Mouse (Mus musculus) gastrocnemius, postnatal 25 days (tissue): ENCODE results near the gene Phyhipl. TPM values are rescaled to one million over a fixed set of nuclear protein-coding genes. Genes with fewer than 3 reads are reported as not detected.

Experiments used
- DNase-seq: peaks from one replicate; pipeline ENCODE4 v3.0.0; 2022
- long read RNA-seq, 2 experiments: library from polyadenylated mRNA; stranded (forward); transcript quantifications; one replicate each; pipeline ENCODE4 v2.0.0; 2021
- total RNA-seq, 2 experiments: library from RNA; stranded (reverse); gene quantifications; 1 replicate in 1 of 2; 2 replicates in 1 of 2; pipeline ENCODE4 v1.2.3; 2021

Gene Phyhipl
- total RNA-seq: under 1 TPM in 1 of 2 experiments, not detected in 1; 0.08 TPM
- long read RNA-seq, experiment 1: 0 reads
- long read RNA-seq, experiment 2, partial matches to known transcripts: 0 of 1 reads
- long read RNA-seq, experiment 2, other reads (novel, unspliced or antisense): 0 of 1 reads

DNA sequence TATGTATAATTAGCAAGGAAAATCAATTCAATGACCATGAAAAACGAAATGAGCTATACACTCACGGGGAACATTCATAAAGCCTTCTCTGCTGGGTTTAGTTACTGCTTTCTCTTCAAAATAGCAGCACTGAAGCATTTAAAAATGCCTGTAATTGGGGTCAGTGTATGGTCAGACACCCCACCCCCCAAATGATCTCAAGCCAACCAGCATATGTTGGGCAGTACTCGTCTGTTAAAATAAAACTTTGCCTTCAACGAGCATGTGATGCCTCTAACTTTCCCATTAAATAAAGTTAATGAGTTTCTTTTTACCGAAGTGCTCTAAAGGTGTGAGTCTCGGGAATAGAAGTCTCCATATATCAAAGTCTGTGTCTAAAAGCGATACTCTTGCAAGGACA, at the start of gene Phyhipl:
Phyhipl (minus strand) TSS at position 138 of the 400 bp plus-strand sequence.
- no peak for DNase-seq

DNA sequence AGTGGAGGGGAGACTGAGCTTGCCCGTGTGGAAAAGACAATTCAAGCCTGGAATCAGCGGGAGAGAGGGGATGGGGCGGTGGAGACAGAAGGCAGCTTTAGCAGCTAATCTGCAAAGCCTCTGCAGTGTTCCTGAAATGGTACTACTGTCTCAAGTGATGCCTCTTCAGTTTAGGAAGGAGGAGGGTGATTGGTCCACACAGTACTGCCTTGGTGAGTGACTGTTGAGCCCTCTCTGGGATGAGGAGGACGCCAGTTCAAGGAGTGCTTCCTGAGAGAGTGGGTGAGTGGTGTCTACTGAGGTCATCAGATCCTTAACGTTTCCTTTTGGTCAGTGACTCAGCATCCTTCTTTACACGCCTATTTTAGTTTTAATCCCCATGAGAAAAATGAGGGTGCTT, 47.4 kb upstream of the Phyhipl start:
- no peak for DNase-seq

DNA sequence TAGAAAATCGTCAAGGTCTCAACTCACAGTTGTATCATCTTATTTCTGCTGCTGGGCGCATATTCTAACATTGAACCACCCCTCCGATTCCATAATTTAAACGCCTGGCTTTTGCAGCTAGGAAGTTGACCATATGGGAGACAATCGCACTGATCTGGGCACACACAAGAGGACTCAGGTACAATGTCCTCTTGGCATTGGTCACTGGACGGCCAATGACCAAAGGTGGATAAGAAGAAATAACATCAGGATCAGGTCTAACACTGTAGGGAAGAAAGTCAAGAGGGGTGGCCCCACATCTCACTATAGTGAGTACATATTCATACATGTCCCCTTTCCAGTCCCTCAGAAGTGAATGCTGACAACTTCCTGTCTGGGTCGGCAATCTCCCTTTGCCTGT, 43.8 kb upstream of the Phyhipl start:
- DNase-seq: no peak

DNA sequence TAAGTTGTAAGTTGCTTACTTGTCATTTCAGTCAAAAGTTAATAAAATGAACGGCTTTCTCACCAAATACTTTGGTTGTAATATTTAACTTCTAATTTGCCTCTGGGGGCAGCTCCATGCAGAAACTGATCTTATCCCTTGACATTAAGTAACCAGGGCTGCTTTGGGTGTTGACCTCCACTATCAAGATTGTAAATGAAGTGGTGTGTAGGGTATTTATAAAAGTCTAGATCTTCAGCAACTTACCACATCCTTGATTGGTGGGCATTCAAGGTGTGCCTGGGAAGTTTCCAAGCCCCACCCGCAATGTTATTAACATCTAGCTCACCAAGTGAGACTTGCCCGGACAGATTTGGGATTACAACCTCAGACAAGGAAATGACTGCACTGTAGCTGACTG, 42.2 kb upstream of the Phyhipl start:
- no peak for DNase-seq

GRCm38 (mm10) chr10:70696748-70697585, 41.2 kb upstream of the Phyhipl start:
- DNase-seq: no peak

DNA sequence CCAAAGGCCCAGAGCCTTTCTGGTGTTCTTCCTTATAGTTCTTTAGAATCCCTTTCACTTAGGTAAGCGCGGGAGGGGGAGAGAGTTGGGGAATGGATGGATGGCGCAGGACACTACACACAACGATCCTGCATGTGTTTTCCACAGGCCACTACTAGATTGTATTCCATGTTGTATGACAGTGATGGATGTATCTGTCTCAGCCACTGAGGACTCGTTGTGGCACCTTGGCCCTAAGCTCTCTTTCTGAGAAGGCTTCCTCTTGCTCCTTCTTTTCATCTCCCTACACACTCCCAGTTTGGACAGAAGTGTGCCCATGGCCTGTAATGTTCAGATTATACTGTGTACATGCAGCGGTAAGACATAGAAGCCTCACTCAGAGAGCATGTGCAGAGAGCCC, 33.6 kb upstream of the Phyhipl start:
- no peak for DNase-seq

GRCm38 (mm10) chr10:70688881-70689280, 33.1 kb upstream of the Phyhipl start:
- DNase-seq: no peak

DNA sequence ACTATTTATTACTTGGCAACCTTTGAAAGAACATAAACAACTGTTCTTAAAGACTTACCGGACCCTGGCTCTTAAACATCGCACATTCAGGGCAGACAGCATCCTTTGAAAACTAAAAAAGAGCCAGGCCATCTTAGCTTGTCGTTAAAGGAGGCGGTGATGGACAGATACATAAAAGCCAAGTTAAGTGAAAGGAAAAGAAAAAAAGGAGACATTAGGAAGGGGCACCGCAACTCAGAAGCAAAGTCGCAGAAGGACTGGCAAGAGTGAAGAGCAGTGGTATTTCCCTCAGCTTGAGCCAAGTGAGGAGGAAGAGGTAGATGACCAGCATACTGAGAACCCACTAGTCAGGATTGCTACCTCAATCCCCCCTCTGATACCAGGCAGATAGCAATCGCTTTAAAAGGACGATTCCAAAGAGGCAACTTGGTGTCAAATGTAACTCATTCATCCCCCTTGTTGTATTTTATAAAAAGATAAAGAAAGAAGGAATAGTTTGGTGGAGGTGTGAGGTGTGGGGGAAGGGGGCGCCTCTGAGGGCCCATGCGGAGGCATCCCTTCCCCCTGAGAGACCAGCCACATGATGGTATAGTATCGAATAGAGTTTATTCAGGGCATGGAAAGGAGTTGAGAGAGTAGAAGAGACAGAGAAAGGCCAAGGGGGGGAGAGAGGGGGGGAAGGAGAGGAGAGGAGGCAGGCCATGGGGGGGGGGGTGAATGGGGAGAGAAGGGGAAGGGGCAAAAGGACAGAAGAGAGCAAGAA, 31.4 kb upstream of the Phyhipl start:
- DNase-seq: no peak

DNA sequence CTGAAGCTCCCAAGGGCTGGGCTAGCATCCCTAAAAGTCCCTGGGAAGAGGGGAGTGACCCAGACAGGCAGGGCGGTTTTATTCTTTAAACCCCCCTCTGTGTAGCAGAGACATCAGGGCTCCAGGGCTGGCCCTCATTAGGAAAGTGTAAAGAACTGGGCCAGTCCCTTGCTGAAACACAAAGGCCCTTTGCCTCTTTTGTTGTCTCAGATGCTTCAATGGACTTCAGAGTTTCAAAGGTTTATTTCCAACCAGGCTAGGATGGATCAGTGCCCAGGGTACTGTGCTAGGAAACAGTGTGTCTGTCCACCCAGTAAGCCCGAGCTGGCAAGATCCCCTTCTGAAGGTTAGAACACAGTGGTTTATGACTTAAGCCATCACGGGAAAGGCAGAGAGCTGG, 30.7 kb upstream of the Phyhipl start:
- DNase-seq: no peak

DNA sequence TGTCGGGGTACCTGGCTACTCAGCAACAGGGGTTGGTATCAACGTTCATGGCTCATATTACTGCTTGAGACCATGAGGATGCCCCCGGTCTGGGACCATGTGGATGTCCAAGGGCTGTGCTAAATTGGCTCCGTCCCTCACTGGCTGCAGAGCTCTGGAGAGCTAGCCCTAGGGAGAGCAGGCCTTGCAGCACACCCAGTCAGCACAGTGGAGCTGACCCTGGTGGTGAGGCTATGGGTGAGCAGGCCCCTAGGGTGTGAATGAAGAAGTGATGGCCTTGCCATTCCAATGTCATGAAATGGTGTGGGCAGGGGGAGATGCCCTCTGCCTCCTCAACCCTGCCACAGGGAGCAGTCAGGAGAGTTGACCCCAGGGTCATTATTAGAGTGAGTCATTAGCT, 27.7 kb upstream of the Phyhipl start:
- DNase-seq: no peak

DNA sequence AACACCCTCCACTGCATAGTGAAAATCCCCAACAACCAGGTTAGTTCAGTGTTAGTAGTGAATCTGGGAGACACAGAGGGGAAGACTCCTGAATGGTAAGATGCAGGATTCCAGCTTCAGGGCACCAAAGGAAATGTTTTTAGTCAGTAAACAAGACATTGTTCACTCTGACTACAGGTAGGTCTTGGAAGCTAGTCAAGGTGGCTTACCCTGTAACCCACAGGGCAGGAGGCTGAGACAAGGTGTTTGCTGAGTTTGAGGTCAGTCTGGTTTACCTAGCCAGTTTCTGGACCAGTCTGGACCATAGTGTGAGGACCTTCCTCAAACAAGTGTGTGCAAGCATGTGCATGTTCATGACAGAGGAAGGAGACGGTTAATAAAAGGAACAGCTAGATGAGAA, 22.2 kb upstream of the Phyhipl start:
- no peak for DNase-seq

GRCm38 (mm10) chr10:70656272-70656671, 507 bp upstream of the Phyhipl start:
- DNase-seq: no peak

DNA sequence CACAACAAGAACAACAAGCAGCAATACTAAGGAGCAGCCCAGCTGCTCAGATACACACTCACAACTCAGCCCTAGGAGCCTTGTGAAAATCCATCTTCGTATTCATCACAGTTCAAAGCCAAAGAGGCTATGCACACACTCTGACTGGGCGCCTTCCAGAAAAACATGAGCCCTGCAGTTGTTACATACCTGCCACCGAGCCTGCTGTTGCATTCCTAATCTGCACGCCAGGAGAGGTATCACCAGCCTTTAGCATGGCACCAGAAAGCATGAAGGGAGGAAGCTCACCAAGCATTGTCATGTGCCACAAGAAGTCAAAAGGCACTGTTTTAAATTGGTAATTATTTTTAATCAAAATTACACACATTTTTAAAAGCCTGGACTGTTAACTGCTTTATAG, 1.1 kb downstream of the Phyhipl start:
- no peak for DNase-seq

- DNase-seq: no peak
These were observed 1.6 kb downstream of the Phyhipl start for GRCm38 (mm10) chr10:70654139-70654538.

DNA sequence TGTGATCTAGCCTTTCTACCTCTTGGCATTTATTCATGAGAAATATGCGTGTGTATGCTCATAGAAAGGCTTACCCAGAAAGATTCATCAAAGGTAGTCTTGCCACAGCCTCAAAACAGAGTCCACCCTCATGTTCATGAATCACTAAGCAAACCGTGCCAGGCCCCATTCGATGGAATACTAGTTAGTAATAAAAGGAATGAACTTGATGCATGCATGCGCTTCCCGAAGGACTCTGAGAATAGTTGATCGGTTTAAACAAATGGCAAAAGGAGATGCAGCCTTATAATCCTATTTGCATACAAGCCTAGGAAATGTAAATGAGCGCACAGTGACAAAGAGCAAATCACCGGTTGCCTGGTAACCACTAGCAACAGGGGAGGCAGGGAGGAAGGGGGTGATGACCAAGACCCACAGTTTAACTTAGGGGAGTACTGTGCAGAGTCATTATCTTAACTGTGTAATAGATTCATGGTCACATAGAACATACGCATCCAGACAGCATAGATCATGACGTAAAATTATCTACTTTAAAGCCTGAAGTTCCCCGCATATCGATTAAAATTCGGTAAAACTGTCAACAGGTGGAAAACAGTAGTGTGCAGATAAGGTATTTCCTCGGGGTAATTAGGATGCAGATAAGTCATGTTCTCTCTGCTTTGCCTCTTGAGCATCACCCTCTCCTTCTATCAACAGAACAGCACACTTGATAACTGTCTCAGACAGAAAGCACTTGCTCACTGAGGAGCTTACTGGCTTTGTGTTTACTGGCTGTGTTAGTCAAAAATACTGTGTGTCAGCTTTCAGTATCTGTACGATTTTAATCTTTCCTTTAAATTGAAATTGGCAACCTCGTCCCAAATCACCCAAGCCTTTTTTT, 3.8 kb downstream of the Phyhipl start:
- DNase-seq: no peak

DNA sequence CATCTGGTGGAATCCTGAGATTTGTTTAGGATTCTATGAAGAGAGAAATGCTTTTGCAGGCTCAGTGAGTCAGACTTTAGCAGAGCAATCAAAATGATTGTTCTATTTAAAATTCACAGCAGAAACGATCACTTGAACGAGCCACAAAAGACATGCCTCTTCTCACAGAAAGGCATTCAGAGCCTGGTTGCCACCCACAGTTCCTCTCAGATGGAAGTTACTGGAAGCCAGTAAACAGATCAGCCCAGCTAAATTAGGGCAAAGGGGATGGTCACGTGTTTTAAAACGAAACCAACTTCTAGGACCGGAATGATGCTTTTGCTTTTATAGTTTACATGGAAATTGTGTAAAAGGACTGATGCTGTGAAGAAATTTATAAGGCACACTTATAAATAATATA, 6.9 kb downstream of the Phyhipl start:
- peak; percentile 8 for DNase-seq

DNA sequence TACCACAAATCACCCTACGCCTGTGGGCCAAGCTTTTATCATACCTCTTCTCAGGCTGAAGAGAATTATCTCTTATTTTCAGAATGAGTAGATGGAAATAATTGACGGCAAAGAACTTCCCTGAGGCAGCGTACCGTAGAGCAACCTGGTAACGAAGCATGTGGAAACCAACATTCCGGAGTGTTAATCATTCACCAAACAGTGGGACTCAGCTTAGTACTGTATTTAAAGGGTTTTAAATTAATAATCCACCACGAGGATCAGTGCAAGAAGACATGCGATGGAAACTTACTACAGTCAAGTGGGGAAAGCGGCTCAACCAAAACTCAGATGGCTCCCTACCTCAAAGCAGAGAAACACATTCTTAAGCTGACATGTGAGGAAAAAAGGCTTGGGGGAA, 12.6 kb downstream of the Phyhipl start:
- no peak for DNase-seq

DNA sequence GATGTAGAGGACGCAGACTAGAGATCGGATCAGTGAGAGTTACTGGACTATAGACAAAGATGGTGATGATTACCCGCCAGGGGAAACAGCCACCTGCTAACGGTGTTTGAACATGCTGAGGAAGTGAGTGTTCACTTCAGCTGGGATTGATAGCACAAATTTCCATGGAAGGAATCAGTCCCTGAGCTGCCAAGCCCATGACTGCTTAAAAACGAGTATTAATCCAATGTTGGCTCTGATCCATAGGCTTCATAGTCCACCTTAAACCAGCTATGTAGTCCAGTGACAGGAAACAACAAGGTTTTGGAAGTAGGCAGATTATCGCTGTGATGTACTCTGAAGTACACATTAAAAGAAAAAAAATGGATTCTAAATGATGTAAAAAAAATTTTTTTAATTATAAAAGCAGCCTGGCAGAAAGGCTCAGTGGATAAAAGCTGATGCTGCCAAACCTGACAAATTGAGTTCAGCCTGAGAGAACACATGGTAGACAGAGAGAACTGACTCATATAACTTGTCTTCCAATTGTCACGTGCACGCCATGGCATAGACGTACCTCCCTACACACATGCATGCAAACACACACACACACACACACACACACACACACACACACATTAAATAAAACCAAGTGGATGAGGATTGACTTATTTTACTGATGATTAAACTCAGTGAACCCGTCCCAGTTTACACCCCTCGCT, 14.7 kb downstream of the Phyhipl start:
- DNase-seq: no peak

GRCm38 (mm10) chr10:70640075-70640737, 15.6 kb downstream of the Phyhipl start:
- DNase-seq: no peak

GRCm38 (mm10) chr10:70637640-70638328, 18.0 kb downstream of the Phyhipl start:
- no peak for DNase-seq
